Mouse (Mus musculus) kidney, embryonic 15.5 days (tissue): ENCODE measurements around the gene Pola2. TPM values are rescaled to one million over a fixed set of nuclear protein-coding genes. Genes with fewer than 3 reads are reported as not detected.

Experiments used
- ATAC-seq: fragments of 200-750 bp; cut with Nextera tagmentation; replicated peaks from 2 replicates; pipeline ENCODE4 v1.8.0; 2017; ENCODE audit warnings: moderate TSS enrichment; ENCODE audit not compliant: low FRiP score
- H3K27ac ChIP-seq: fragments of 300-500 bp; sonication (generic); 2 replicates; pipeline ENCODE4 v1.5.1; 2015; ENCODE audit warnings: mild to moderate bottlenecking, inconsistent platforms
- H3K27me3 ChIP-seq: fragments of 300-500 bp; sonication (generic); 2 replicates; pipeline ENCODE4 v1.6.1; 2015; ENCODE audit warnings: inconsistent platforms
- H3K36me3 ChIP-seq: fragments of 300-500 bp; sonication (generic); 2 replicates; pipeline ENCODE4 v1.6.1; 2015; ENCODE audit warnings: inconsistent platforms
- H3K4me1 ChIP-seq: fragments of 300-500 bp; sonication (generic); 2 replicates; pipeline ENCODE4 v1.6.1; 2015; ENCODE audit warnings: inconsistent platforms
- H3K4me2 ChIP-seq: fragments of 300-500 bp; sonication (generic); 2 replicates; pipeline ENCODE4 v1.6.1; 2015; ENCODE audit warnings: moderate library complexity, mild to moderate bottlenecking, inconsistent platforms
- H3K4me3 ChIP-seq: fragments of 300-500 bp; sonication (generic); replicated peaks from 2 replicates; pipeline ENCODE4 v1.5.1; 2015; ENCODE audit warnings: mild to moderate bottlenecking, inconsistent platforms
- H3K9ac ChIP-seq: fragments of 300-500 bp; sonication (generic); 2 replicates; pipeline ENCODE4 v1.6.1; 2015; ENCODE audit warnings: mild to moderate bottlenecking, inconsistent platforms
- H3K9me3 ChIP-seq: fragments of 300-500 bp; sonication (generic); replicated peaks from 2 replicates; pipeline ENCODE4 v1.6.1; 2016; ENCODE audit warnings: inconsistent platforms
- WGBS: fragments of 180-500 bp; shearing (Covaris S2); methylation state at CpG from one replicate; pipeline ENCODE4 v1.1.7; 2015; ENCODE audit warnings: mixed read lengths; 5-methylcytosine and 5-hydroxymethylcytosine counted together
- polyA plus RNA-seq: library from polyadenylated mRNA; unstranded; fragments of >200 nt; fragmentation: Nextera tagmentation; extraction: Ambion mirVana; gene quantifications from 2 replicates; pipeline ENCODE4 v1.2.1, GENCODE M21; 2015

Pola2 gene
- polyA plus RNA-seq, 1 experiment from 2014 or later, result 83.2 TPM

GRCm38 (mm10) chr19:5989585-5989984, 25.6 kb upstream of the Pola2 start:
- ATAC-seq, result no peak
- H3K4me2 ChIP-seq, result peak overlapping the region; percentile 50; the same call in 1 of the 2 replicates

DNA sequence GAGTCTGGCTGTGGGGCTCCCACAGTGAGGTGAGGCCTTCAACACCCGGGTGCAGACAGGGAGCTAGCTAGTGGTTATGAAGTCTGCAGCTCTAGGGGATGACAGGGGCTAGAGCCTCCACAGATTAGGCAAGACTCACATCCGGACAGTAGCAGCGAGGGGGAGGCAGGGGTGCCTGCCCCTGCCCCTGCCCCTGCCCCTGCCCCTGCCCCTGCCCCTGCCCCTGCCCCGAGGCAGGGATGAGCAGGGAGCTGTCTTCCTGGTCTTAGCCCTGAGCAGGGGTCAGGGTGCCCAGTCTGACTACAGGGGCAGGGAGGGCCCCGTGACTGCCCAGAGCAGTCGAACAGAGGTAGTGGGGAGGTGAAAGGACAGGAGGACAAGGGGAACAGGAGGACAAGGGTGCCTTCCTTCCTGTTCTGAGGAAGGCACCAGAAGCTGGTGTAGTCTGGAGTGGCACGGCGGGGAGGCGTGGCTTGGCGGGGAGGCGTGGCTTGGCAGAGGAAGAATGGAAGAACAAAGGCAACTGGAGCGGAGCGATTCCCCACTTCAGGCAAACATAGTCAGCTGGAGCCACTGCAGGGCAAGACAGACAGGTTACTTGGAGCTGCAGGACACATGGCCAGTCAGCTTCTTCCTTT, 24.9 kb upstream of the Pola2 start:
- Histone ChIP-seq H3K4me2 (peak overlapping the region; percentile 50), H3K9ac (no peak overlapping the region), H3K27ac (peak overlapping the region; percentile 75), H3K4me1 (peaks cover 19% of the 10 kb centered on the region), H3K4me3 (0 out of 2 replicates have a peak overlapping the region, but pooled peaks have one; percentile 5), H3K9me3 (no peaks in the 10 kb centered on the region), H3K27me3 (no peaks in the 10 kb centered on the region), H3K36me3 (0 out of 2 replicates have a peak, but pooled peaks cover 3% of the 10 kb centered on the region)
- ATAC-seq, result peak; percentile 62
- 3% methylated on average over 13 of the region's 13 CpGs for WGBS

More at GRCm38 (mm10) chr19:5989585-5989984, 25.6 kb upstream of the Pola2 start:
- 0 out of 2 replicates have a peak, but pooled peaks cover 4% of the 10 kb centered on the region for H3K36me3 ChIP-seq
- no peaks in the 10 kb centered on the region for H3K9me3 ChIP-seq
- H3K4me1 ChIP-seq, result peaks cover 19% of the 10 kb centered on the region
- H3K27me3 ChIP-seq, result no peaks in the 10 kb centered on the region
- 61% methylated on average over 6 of the region's 6 CpGs for WGBS
- no peak overlapping the region for H3K9ac ChIP-seq
- H3K27ac ChIP-seq, result peak overlapping the region; percentile 75
- H3K4me3 ChIP-seq, result no peak overlapping the region

- no peak for ATAC-seq
- Histone ChIP-seq H3K4me2 (no peak overlapping the region), H3K9ac (no peak overlapping the region)
These were observed 24.2 kb upstream of the Pola2 start for GRCm38 (mm10) chr19:5988027-5988814.

GRCm38 (mm10) chr19:5986043-5986442, 22.0 kb upstream of the Pola2 start, which contains the start of gene Slc22a20:
Gene Slc22a20 (minus strand): TSS chr19:5986143.
- Histone ChIP-seq H3K27ac (no peak within 1 kb of the TSS), H3K36me3 (no peaks in the 10 kb centered on the region), H3K4me1 (peaks cover 19% of the 10 kb centered on the region), H3K4me3 (no peak within 1 kb of the TSS), H3K9ac (no peak within 1 kb of the TSS), H3K9me3 (no peaks in the 10 kb centered on the region), H3K4me2 (no peak within 1 kb of the TSS), H3K27me3 (no peaks in the 10 kb centered on the region)
- ATAC-seq, result no peak
- WGBS, result 33% methylated on average over 4 of the region's 4 CpGs

More at GRCm38 (mm10) chr19:5988027-5988814, 24.2 kb upstream of the Pola2 start:
- no peaks in the 10 kb centered on the region for H3K27me3 ChIP-seq
- H3K36me3 ChIP-seq, result no peaks in the 10 kb centered on the region
- no peaks in the 10 kb centered on the region for H3K9me3 ChIP-seq
- H3K27ac ChIP-seq, result peak overlapping the region; percentile 75
- no peak overlapping the region for H3K4me3 ChIP-seq
- 66% methylated on average over 5 of the region's 5 CpGs for WGBS
- peaks cover 19% of the 10 kb centered on the region for H3K4me1 ChIP-seq

GRCm38 (mm10) chr19:5980477-5980876, 16.5 kb upstream of the Pola2 start:
- Histone ChIP-seq H3K9me3 (no peaks in the 10 kb centered on the region), H3K4me3 (no peak overlapping the region), H3K4me2 (no peak overlapping the region), H3K9ac (no peak overlapping the region), H3K27ac (no peak overlapping the region), H3K27me3 (no peaks in the 10 kb centered on the region), H3K4me1 (no peaks in the 10 kb centered on the region), H3K36me3 (no peaks in the 10 kb centered on the region)
- no peak for ATAC-seq
- WGBS, result 86% methylated on average over 9 of the region's 9 CpGs

DNA sequence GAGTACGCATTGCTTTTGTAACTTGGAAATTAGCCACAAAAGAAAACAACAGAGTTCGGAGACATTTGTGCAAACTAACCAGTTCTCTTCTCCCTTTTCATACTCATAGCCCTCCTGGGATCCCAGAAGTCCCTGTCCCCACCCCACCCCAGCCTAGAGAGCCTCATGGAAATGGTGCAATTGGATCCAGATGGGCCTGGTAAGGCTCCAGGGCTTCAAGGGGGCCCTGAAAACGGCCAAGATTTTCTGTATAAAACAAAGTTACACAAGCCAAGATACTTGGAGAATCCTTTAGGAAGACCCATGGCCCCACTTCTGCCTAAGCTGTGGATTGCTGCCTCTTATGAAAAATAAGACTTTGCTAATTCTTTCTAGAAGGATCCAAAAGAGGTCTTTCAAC, 13.7 kb upstream of the Pola2 start:
- H3K9me3 ChIP-seq, result no peaks in the 10 kb centered on the region
- WGBS, result 81% methylated on average over 3 of the region's 3 CpGs
- H3K9ac ChIP-seq, result no peak overlapping the region
- no peak overlapping the region for H3K4me2 ChIP-seq
- no peak for ATAC-seq
- H3K27me3 ChIP-seq, result no peaks in the 10 kb centered on the region
- H3K36me3 ChIP-seq, result no peaks in the 10 kb centered on the region
- no peak overlapping the region for H3K4me3 ChIP-seq
- H3K4me1 ChIP-seq, result no peaks in the 10 kb centered on the region
- no peak overlapping the region for H3K27ac ChIP-seq

DNA sequence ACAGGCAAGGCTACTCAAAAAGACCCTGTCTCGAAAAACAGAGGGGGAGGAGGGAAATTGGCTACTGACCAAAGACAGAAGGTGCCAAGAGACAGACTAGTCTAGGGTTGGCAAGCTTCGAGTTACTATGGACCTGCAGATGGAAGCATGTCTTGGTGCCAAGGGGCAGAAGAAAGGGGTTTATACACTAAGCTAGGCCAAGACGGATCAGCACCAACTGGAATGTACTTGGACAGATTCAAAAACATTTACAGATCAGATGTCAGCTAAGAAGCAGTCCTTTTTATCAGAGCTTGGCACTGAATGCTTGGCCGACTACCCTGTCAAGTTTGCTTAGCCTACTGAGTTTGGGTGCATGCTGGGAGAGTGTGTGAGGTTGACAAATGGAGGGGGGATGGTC, 11.7 kb upstream of the Pola2 start:
- WGBS, result 79% methylated on average over 4 of the region's 4 CpGs

GRCm38 (mm10) chr19:5975112-5975511, 11.1 kb upstream of the Pola2 start:
- no peaks in the 10 kb centered on the region for H3K27me3 ChIP-seq
- H3K9me3 ChIP-seq, result no peaks in the 10 kb centered on the region
- no peak overlapping the region for H3K9ac ChIP-seq
- no peaks in the 10 kb centered on the region for H3K36me3 ChIP-seq
- no peak overlapping the region for H3K4me2 ChIP-seq
- no peak overlapping the region for H3K27ac ChIP-seq
- ATAC-seq, result no peak
- no peaks in the 10 kb centered on the region for H3K4me1 ChIP-seq
- no peak overlapping the region for H3K4me3 ChIP-seq
- WGBS, result 72% methylated on average over 4 of the region's 4 CpGs

More for the DNA sequence above, 11.7 kb upstream of the Pola2 start:
- Histone ChIP-seq H3K27me3 (no peaks in the 10 kb centered on the region), H3K4me3 (no peak overlapping the region), H3K9ac (no peak overlapping the region), H3K4me1 (no peaks in the 10 kb centered on the region), H3K36me3 (no peaks in the 10 kb centered on the region), H3K9me3 (no peaks in the 10 kb centered on the region), H3K27ac (no peak overlapping the region), H3K4me2 (no peak overlapping the region)
- no peak for ATAC-seq

DNA sequence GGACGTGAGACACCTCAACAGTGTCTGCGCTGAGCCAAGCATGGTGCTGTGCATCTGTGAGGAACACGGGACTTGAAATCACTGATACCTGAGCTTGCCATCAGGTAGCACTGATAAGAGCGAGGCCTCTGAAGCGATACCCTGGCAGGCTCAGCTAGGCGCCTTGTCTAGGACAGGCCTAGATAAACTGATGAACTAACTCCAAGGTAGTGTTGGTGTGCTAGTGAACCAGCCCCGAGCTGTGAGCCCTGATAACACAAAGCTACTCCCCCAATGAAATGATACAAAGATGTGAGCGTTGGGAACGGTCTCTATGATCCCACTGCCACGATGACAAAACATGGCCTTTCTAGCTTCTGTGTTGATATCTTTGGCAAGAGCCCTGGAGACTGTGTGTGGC, 3.7 kb upstream of the Pola2 start:
- H3K9ac ChIP-seq, result no peak overlapping the region
- H3K9me3 ChIP-seq, result no peaks in the 10 kb centered on the region
- H3K27ac ChIP-seq, result no peak overlapping the region
- no peaks in the 10 kb centered on the region for H3K27me3 ChIP-seq
- 87% methylated on average over 10 of the region's 10 CpGs for WGBS
- H3K36me3 ChIP-seq, result no peaks in the 10 kb centered on the region
- H3K4me1 ChIP-seq, result peaks cover 18% of the 10 kb centered on the region
- ATAC-seq, result no peak
- no peak overlapping the region for H3K4me2 ChIP-seq
- H3K4me3 ChIP-seq, result no peak overlapping the region

DNA sequence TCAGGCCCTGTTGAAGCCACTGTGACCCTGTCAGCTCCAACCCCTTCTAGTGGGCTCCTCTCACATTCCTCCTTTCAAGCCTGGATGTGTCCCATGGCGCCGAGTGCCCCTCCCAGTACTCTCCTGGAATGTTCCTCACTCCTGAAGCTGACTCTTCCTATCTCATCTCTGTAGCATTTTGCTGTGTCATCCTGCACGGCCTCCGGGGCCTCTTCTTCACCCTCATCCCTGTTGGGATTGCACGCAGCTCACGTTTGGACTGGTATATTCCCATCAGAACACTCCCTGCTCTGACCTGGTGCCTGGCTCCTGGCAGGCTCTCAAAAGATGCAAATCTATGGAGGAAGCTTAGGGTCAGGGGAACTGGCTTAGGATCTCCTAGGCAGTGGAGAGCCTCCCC, 2.8 kb upstream of the Pola2 start:
- no peak overlapping the region for H3K9ac ChIP-seq
- H3K4me3 ChIP-seq, result no peak overlapping the region
- peaks cover 25% of the 10 kb centered on the region for H3K4me1 ChIP-seq
- no peak overlapping the region for H3K4me2 ChIP-seq
- no peaks in the 10 kb centered on the region for H3K27me3 ChIP-seq
- no peak for ATAC-seq
- no peak overlapping the region for H3K27ac ChIP-seq
- no peaks in the 10 kb centered on the region for H3K36me3 ChIP-seq
- WGBS, result 76% methylated on average over 6 of the region's 6 CpGs
- no peaks in the 10 kb centered on the region for H3K9me3 ChIP-seq

- Histone ChIP-seq H3K36me3 (peaks cover 4% of the 10 kb centered on the region), H3K4me3 (no peak overlapping the region), H3K4me2 (no peak overlapping the region), H3K27ac (no peak overlapping the region), H3K4me1 (peaks cover 33% of the 10 kb centered on the region), H3K9me3 (no peaks in the 10 kb centered on the region), H3K27me3 (no peaks in the 10 kb centered on the region), H3K9ac (no peak overlapping the region)
- no peak for ATAC-seq
- WGBS, result 85% methylated on average over 2 of the region's 2 CpGs
These were observed 1.9 kb upstream of the Pola2 start for GRCm38 (mm10) chr19:5965910-5966309.

GRCm38 (mm10) chr19:5965280-5965679, 1.3 kb upstream of the Pola2 start:
- H3K4me3 ChIP-seq, result no peak overlapping the region
- H3K4me1 ChIP-seq, result peaks cover 34% of the 10 kb centered on the region
- no peak for ATAC-seq
- H3K9me3 ChIP-seq, result no peaks in the 10 kb centered on the region
- H3K27me3 ChIP-seq, result no peaks in the 10 kb centered on the region
- H3K9ac ChIP-seq, result no peak overlapping the region
- H3K4me2 ChIP-seq, result no peak overlapping the region
- H3K36me3 ChIP-seq, result peaks cover 10% of the 10 kb centered on the region
- WGBS, result 10% methylated on average over 4 of the region's 4 CpGs
- H3K27ac ChIP-seq, result no peak overlapping the region
